ENCODE assay signal across 9 mouse cellular contexts in genomic region chr8:70821399-70821962, GRCm38 (mm10). TPM values are rescaled to one million over a fixed set of nuclear protein-coding genes. Genes with fewer than 3 reads are reported as not detected.
DNase-seq lines count a peak whose midpoint lies in the region; ATAC-seq and TF ChIP-seq lines count a peak whose summit lies in the region.
"Had no signal": no experiment of that assay in that cellular context is flagged by ENCODE, and none has a peak within 500 bp of the region (broad histone marks: within the 10 kb centered on the region; RNA-seq: fewer than 3 reads in every experiment).

No protein-coding gene starts in this region.

- H3K9ac ChIP-seq in hindbrain, embryonic 14.5 days = no peak overlapping the region
- no peak overlapping the region for H3K9ac ChIP-seq in liver, adult 2 months (ENCODE audit: low read depth, low read length)
- H3K9ac ChIP-seq: neural tube, embryonic 13.5 days had no signal

- H3K36me3 ChIP-seq in hindbrain, embryonic 14.5 days (replicated peaks; ENCODE audit: control insufficient read depth, insufficient read depth) = no peaks in the 10 kb centered on the region
- no peaks in the 10 kb centered on the region for H3K36me3 ChIP-seq in liver, adult 2 months (ENCODE audit: control insufficient read depth, insufficient read depth, low read length)
- peaks cover 3% of the 10 kb centered on the region for H3K36me3 ChIP-seq in myocyte (ENCODE audit: control insufficient read depth, insufficient read depth)
- H3K36me3 ChIP-seq: neural tube, embryonic 13.5 days had no signal

- peak; percentile 97 for TF ChIP-seq CTCF in liver, adult 2 months (IDR thresholded peaks at IDR 0.05; ENCODE audit: low read depth, low read length)

- peak; percentile 80 for ATAC-seq in erythroid progenitor cell, adult 5-6 weeks (replicated peaks; ENCODE audit: low FRiP score, poor library complexity, severe bottlenecking)
- ATAC-seq in hindbrain, embryonic 14.5 days (ENCODE audit: low FRiP score) = no peak

- no peak overlapping the region for H3K4me2 ChIP-seq in hindbrain, embryonic 14.5 days (replicated peaks)
- H3K4me2 ChIP-seq in myocyte (ENCODE audit: low read depth) = no peak overlapping the region
- H3K4me2 ChIP-seq: neural tube, embryonic 13.5 days had no signal

- peaks cover 34% of the 10 kb centered on the region for H3K27me3 ChIP-seq in hindbrain, embryonic 14.5 days (ENCODE audit: control insufficient read depth, insufficient read depth, low read length)
- no peaks in the 10 kb centered on the region for H3K27me3 ChIP-seq in liver, adult 2 months (ENCODE audit: control insufficient read depth, insufficient read depth, low read length)
- no peaks in the 10 kb centered on the region for H3K27me3 ChIP-seq in myocyte (ENCODE audit: control insufficient read depth, insufficient read depth, insufficient read length)

- 16% methylated on average over 30 of the region's 30 CpGs for WGBS in hindbrain, embryonic 14.5 days
- 17% methylated on average over 30 of the region's 30 CpGs for WGBS in liver, adult 2 months

- no peak overlapping the region for H3ac ChIP-seq in myocyte (ENCODE audit: control insufficient read depth, insufficient read length)

- no peaks in the 10 kb centered on the region for H3K4me1 ChIP-seq in hindbrain, embryonic 14.5 days (replicated peaks; ENCODE audit: control insufficient read depth, insufficient read depth, low read length)
- H3K4me1 ChIP-seq in liver, adult 2 months (ENCODE audit: control insufficient read depth, insufficient read depth, low read length) = peaks cover 4% of the 10 kb centered on the region; the same call in 1 of the 2 replicates

- no peak overlapping the region for H3K27ac ChIP-seq in hindbrain, embryonic 14.5 days
- H3K27ac ChIP-seq in liver, adult 2 months (replicated peaks; ENCODE audit: insufficient read depth, low read depth, low read length) = no peak overlapping the region
- H3K27ac ChIP-seq: neural tube, embryonic 13.5 days had no signal

- peak; percentile 69 to 80 for DNase-seq in layer of hippocampus, postnatal 10 days (ENCODE audit: low spot score in 2 of 2)
- no peak for DNase-seq in layer of hippocampus, postnatal 36 days
- DNase-seq in adrenal gland, postnatal 10 days = peak; percentile 81
- DNase-seq in hindbrain, embryonic 14.5 days (ENCODE audit: low spot score) = peak; percentile 81
- no peak for DNase-seq in liver, adult 2 months (ENCODE audit: extremely low read depth, low read depth, low spot score)
- DNase-seq in thymus, postnatal 0 days (ENCODE audit: low spot score) = peak; percentile 72

- H3K4me3 ChIP-seq in hindbrain, embryonic 14.5 days (replicated peaks; ENCODE audit: low read length) = no peak overlapping the region
- H3K4me3 ChIP-seq in liver, adult 2 months (ENCODE audit: insufficient read depth, low read depth, low read length) = no peak overlapping the region
- H3K4me3 ChIP-seq in myocyte = no peak overlapping the region
- H3K4me3 ChIP-seq: neural tube, embryonic 13.5 days had no signal

- no peak for TF ChIP-seq POLR2A in liver, adult 2 months (IDR thresholded peaks at IDR 0.05; ENCODE audit: extremely low read depth, insufficient read depth, low read length)
- TF ChIP-seq POLR2A in myocyte (IDR thresholded peaks at IDR 0.05; ENCODE audit: insufficient read length, low read depth) = peak; percentile 20

- peaks cover 16% of the 10 kb centered on the region; the same call in 1 of the 2 replicates for H3K9me3 ChIP-seq in hindbrain, embryonic 14.5 days (ENCODE audit: control insufficient read depth, low read length)

- H3K79me2 ChIP-seq in liver, adult 2 months (ENCODE audit: control insufficient read depth, insufficient read depth, low read length) = no peaks in the 10 kb centered on the region
- H3K79me2 ChIP-seq in myocyte (ENCODE audit: control insufficient read depth, insufficient read depth) = no peaks in the 10 kb centered on the region

TF ChIP-seq in myocyte, 11 proteins besides CTCF, POLR2A, EP300 and RAD21:
- TF ChIP-seq MYOD1 (IDR thresholded peaks at IDR 0.05; ENCODE audit: control insufficient read depth in 1 of 3, insufficient read length in 2 of 3, low read depth in 2 of 3) = no peak
- TF ChIP-seq CEBPB (IDR thresholded peaks at IDR 0.05; ENCODE audit: insufficient read depth, poor library complexity, severe bottlenecking) = no peak
- no peak for TF ChIP-seq MYOG (IDR thresholded peaks at IDR 0.05; ENCODE audit: control insufficient read depth in 1 of 3, insufficient read depth in 1 of 3, insufficient read length in 2 of 3, low read depth in 2 of 3)
- no peak for TF ChIP-seq TCF3 (IDR thresholded peaks at IDR 0.05; ENCODE audit: insufficient read length, low read depth)
- TF ChIP-seq MAX (IDR thresholded peaks at IDR 0.05; ENCODE audit: low read depth) = no peak
- TF ChIP-seq POLR2AphosphoS2 (IDR thresholded peaks at IDR 0.05; ENCODE audit: insufficient read length, low read depth) = peak; percentile 11
- TF ChIP-seq TCF12 (IDR thresholded peaks at IDR 0.05; ENCODE audit: insufficient read depth, poor library complexity, severe bottlenecking) = no peak
- TF ChIP-seq E2F4 (IDR thresholded peaks at IDR 0.05; ENCODE audit: insufficient read depth) = no peak

RNA-seq across cellular contexts. Expression of gene Il12rb1, which starts 13.2 kb away (rescaled TPM):
- under 1 TPM; 0.30 to 0.38 TPM for total RNA-seq in layer of hippocampus, postnatal 10 days (2021)
- total RNA-seq in layer of hippocampus, postnatal 36 days (2021) = under 1 TPM; 0.56 to 0.87 TPM
- total RNA-seq in adrenal gland, postnatal 10 days (2021) = under 1 TPM; 0.67 to 0.87 TPM
- 0.84 and 1.1 TPM in 2 replicates for total RNA-seq in erythroid progenitor cell, adult 5-6 weeks (2015; ENCODE audit: low replicate concordance)
- 0.13 and 0.53 TPM in 2 replicates for total RNA-seq in erythroid progenitor cell, adult 5-6 weeks (2017; ENCODE audit: low replicate concordance)
- 0.09 TPM in 1 of 2 replicates, not detected in the other for polyA plus RNA-seq in hindbrain, embryonic 14.5 days (2014; fragmentation: Nextera tagmentation; extraction: Ambion mirVana)
- 0.37 and 0.40 TPM in 2 replicates for total RNA-seq in liver, adult 2 months (2014; rRNA removed)
- polyA plus RNA-seq in liver, adult 2 months (2012; rRNA removed) = 0.34 and 0.60 TPM in 2 replicates
- polyA plus RNA-seq in myocyte (2012; fragmentation: generic; extraction: Trizol) = 6.5 TPM
- polyA plus RNA-seq in thymus, postnatal 0 days (2015; fragmentation: Nextera tagmentation; extraction: Ambion mirVana) = 16.2 TPM in 2 replicates
- polyA plus RNA-seq: neural tube, embryonic 13.5 days had no signal

RNA-seq across cellular contexts. Expression of gene Mast3, which starts 16.6 kb away (rescaled TPM):
- total RNA-seq in layer of hippocampus, postnatal 10 days (2021) = 100 to 1,000 TPM; 179 to 186 TPM
- total RNA-seq in layer of hippocampus, postnatal 36 days (2021) = 100 to 1,000 TPM; 452 to 459 TPM
- 10 to 100 TPM; 17.7 to 22.8 TPM for total RNA-seq in adrenal gland, postnatal 10 days (2021)
- total RNA-seq in erythroid progenitor cell, adult 5-6 weeks (2015; ENCODE audit: low replicate concordance) = 13.4 and 14.4 TPM in 2 replicates
- total RNA-seq in erythroid progenitor cell, adult 5-6 weeks (2017; ENCODE audit: low replicate concordance) = 2.7 and 3.0 TPM in 2 replicates
- polyA plus RNA-seq in hindbrain, embryonic 14.5 days (2014; fragmentation: Nextera tagmentation; extraction: Ambion mirVana) = 23.3 and 26.6 TPM in 2 replicates
- total RNA-seq in liver, adult 2 months (2014; rRNA removed) = 14.8 and 16.7 TPM in 2 replicates
- polyA plus RNA-seq in liver, adult 2 months (2012; rRNA removed) = 21.2 and 29.0 TPM in 2 replicates
- polyA plus RNA-seq in myocyte (2012; fragmentation: generic; extraction: Trizol) = 31.7 TPM
- polyA plus RNA-seq in thymus, postnatal 0 days (2015; fragmentation: Nextera tagmentation; extraction: Ambion mirVana) = 37.2 and 37.3 TPM in 2 replicates

RNA-seq across cellular contexts. Expression of gene Arrdc2, which starts 18.0 kb away (rescaled TPM):
- total RNA-seq in layer of hippocampus, postnatal 10 days (2021) = 10 to 100 TPM; 15.7 to 18.1 TPM
- total RNA-seq in layer of hippocampus, postnatal 36 days (2021) = 10 to 100 TPM; 18.5 to 25.6 TPM
- 10 to 100 TPM; 11.2 to 13.8 TPM for total RNA-seq in adrenal gland, postnatal 10 days (2021)
- 35.0 and 62.9 TPM in 2 replicates for total RNA-seq in erythroid progenitor cell, adult 5-6 weeks (2015; ENCODE audit: low replicate concordance)
- total RNA-seq in erythroid progenitor cell, adult 5-6 weeks (2017; ENCODE audit: low replicate concordance) = 27.3 and 54.3 TPM in 2 replicates
- 7.2 and 8.7 TPM in 2 replicates for polyA plus RNA-seq in hindbrain, embryonic 14.5 days (2014; fragmentation: Nextera tagmentation; extraction: Ambion mirVana)
- 15.6 and 33.8 TPM in 2 replicates for total RNA-seq in liver, adult 2 months (2014; rRNA removed)
- 25.7 and 29.5 TPM in 2 replicates for polyA plus RNA-seq in liver, adult 2 months (2012; rRNA removed)
- 5.8 TPM for polyA plus RNA-seq in myocyte (2012; fragmentation: generic; extraction: Trizol)
- polyA plus RNA-seq in thymus, postnatal 0 days (2015; fragmentation: Nextera tagmentation; extraction: Ambion mirVana) = 11.0 and 11.4 TPM in 2 replicates

RNA-seq across cellular contexts. Expression of gene Kcnn1, which starts 41.6 kb away (rescaled TPM):
- 10 to 100 TPM; 25.3 to 28.3 TPM for total RNA-seq in layer of hippocampus, postnatal 10 days (2021)
- total RNA-seq in layer of hippocampus, postnatal 36 days (2021) = 10 to 100 TPM; 16.9 to 17.7 TPM
- 1 to 10 TPM; 3.0 to 3.1 TPM for total RNA-seq in adrenal gland, postnatal 10 days (2021)
- not detected in 2 replicates for total RNA-seq in erythroid progenitor cell, adult 5-6 weeks (2015; ENCODE audit: low replicate concordance)
- 0.26 TPM in 1 of 2 replicates, not detected in the other for total RNA-seq in erythroid progenitor cell, adult 5-6 weeks (2017; ENCODE audit: low replicate concordance)
- polyA plus RNA-seq in hindbrain, embryonic 14.5 days (2014; fragmentation: Nextera tagmentation; extraction: Ambion mirVana) = 10.0 and 14.3 TPM in 2 replicates
- 6.2 and 6.4 TPM in 2 replicates for total RNA-seq in liver, adult 2 months (2014; rRNA removed)
- 8.4 and 10.6 TPM in 2 replicates for polyA plus RNA-seq in liver, adult 2 months (2012; rRNA removed)
- polyA plus RNA-seq in myocyte (2012; fragmentation: generic; extraction: Trizol) = 11.9 TPM
- polyA plus RNA-seq in thymus, postnatal 0 days (2015; fragmentation: Nextera tagmentation; extraction: Ambion mirVana) = 0.36 and 0.85 TPM in 2 replicates

RNA-seq across cellular contexts. Expression of gene Pik3r2, which starts 45.0 kb away (rescaled TPM):
- 100 to 1,000 TPM; 170 to 174 TPM for total RNA-seq in layer of hippocampus, postnatal 10 days (2021)
- 100 to 1,000 TPM; 153 to 158 TPM for total RNA-seq in layer of hippocampus, postnatal 36 days (2021)
- total RNA-seq in adrenal gland, postnatal 10 days (2021) = 10 to 100 TPM; 37.7 to 46.4 TPM
- total RNA-seq in erythroid progenitor cell, adult 5-6 weeks (2015; ENCODE audit: low replicate concordance) = 3.8 and 5.4 TPM in 2 replicates
- 7.3 and 8.0 TPM in 2 replicates for total RNA-seq in erythroid progenitor cell, adult 5-6 weeks (2017; ENCODE audit: low replicate concordance)
- polyA plus RNA-seq in hindbrain, embryonic 14.5 days (2014; fragmentation: Nextera tagmentation; extraction: Ambion mirVana) = 83.0 and 84.6 TPM in 2 replicates
- total RNA-seq in liver, adult 2 months (2014; rRNA removed) = 7.7 and 10.9 TPM in 2 replicates
- polyA plus RNA-seq in liver, adult 2 months (2012; rRNA removed) = 38.2 and 53.9 TPM in 2 replicates
- 130 TPM for polyA plus RNA-seq in myocyte (2012; fragmentation: generic; extraction: Trizol)
- 35.1 and 38.6 TPM in 2 replicates for polyA plus RNA-seq in thymus, postnatal 0 days (2015; fragmentation: Nextera tagmentation; extraction: Ambion mirVana)

Comparison
In these comparisons a context has a peak if more than half of its experiments do, and no peak if none do; other contexts are left out.
1. DNase-seq: peak in layer of hippocampus, postnatal 10 days (2 of 2), adrenal gland, postnatal 10 days (single experiment), hindbrain, embryonic 14.5 days (single experiment) and thymus, postnatal 0 days (single experiment); none in layer of hippocampus, postnatal 36 days (0 of 2) and liver, adult 2 months (single experiment).
2. RNA of gene Mast3, which starts 16.6 kb away (total RNA-seq): 452 to 459 TPM in layer of hippocampus, postnatal 36 days and 179 to 186 TPM in layer of hippocampus, postnatal 10 days; 17.7 to 22.8 TPM in adrenal gland, postnatal 10 days, 14.8 to 16.7 TPM in liver, adult 2 months and 2.7 to 14.4 TPM in erythroid progenitor cell, adult 5-6 weeks; every median in the first group is over 4 times any median in the second.